Mouse (Mus musculus) urinary bladder, postnatal 10 days (tissue): ENCODE results near the gene Gngt2.
"Not testable (repeated sequence)": the region's sequence is repeated elsewhere in the genome, so short reads cannot be mapped to it uniquely, and the experiment has no call there.

Source experiments
- DNase-seq: peaks from one replicate; pipeline ENCODE4 v3.0.0; 2022; ENCODE audit warnings: low spot score

Gngt2 gene

GRCm38 (mm10) chr11:95840694-95841497 is 3.9 kb downstream of the Gngt2 start:
- DNase-seq: no peak

DNA sequence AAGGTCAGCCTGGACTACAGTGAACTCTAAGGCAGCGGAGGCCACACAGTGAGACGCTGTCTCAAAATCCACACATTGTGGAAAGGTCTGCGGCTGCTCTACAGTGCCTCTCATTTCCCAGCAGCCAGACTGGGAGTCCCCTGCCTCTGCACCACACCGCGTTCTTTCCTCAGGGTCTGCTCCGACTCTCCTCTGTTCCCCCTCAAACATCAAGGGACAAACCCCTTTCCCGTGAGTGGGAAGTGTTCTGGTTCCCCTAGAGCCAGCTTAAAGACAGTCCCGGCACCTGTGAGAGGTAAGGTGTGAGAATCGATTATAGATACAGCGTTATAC is 4.4 kb downstream of the Gngt2 start:
- DNase-seq: no peak

- DNase-seq: no peak
Measured at GRCm38 (mm10) chr11:95842074-95842681, 5.2 kb downstream of the Gngt2 start, which contains the start of gene Abi3. Gene Abi3, minus strand, starts transcription at chr11:95842476.

GRCm38 (mm10) chr11:95842953-95843352 is 5.9 kb downstream of the Gngt2 start:
- no peak for DNase-seq

DNA sequence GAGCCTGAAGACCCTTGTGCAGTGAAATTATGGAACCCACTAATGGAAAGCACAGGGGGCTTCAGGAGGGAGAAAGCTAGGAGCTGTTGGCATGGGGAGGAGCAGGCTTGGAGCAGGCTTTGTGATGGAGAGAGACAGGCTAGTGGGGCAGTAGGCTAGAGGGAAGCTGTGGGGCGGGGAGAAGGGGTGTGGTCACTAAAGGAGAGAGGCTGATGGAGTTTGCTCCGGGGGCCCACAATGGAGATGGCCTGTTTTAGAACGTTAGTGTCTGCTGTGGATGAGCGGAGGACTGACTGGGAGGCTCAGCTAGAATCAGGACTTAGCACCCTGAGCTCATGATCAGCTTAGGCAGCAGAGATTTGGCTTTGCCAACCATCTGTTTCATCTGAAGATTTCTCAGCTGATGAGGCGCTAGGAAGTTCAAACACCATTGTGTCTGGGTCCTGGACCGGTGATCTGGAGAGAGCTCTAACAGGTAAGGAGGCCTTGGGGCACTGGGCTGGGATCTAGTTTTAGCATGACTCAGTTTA is 6.5 kb downstream of the Gngt2 start:
- DNase-seq: no peak

DNA sequence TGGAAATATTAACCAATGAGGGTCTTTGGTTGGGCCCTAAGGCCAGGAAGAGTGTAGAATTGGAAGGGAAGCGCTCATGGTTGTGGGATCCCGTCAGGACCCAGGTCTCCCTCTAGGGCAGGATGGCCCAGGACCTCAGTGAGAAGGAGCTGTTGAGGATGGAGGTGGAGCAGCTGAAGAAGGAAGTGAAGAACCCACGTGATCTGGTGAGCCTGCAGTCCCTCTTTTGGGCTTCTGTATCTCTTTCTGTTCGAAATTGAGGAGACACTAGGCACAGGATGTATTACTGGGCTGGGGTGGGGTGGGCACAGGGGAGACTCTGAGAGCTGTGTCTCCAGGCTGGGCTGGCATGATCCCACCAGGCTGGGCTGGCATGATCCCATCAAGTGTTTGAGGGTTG is 7.9 kb downstream of the Gngt2 start:
- DNase-seq: no peak

GRCm38 (mm10) chr11:95850898-95851297 is 13.9 kb downstream of the Gngt2 start:
- DNase-seq: no peak

DNA sequence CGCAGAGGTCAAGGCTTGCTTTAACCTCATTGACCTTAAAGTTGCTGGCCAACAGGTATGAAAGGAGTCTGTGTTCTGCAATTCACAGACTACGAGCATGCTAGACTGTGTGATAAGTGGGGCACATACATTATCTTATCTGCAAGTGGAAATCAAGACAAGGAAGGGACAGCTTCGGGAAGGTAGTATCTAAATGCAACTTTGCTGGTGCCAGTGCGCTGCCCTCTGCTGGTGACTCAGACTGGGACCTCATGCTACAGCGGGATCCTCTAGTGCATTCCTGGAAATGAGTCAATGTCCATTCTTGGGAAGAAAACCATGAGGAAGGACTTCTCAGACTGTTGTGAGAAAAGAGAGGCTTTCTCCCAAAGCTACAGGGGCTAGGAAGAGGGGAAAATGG is 16.7 kb downstream of the Gngt2 start:
- DNase-seq: no peak

GRCm38 (mm10) chr11:95857306-95857705 is 20.3 kb downstream of the Gngt2 start:
- no peak for DNase-seq

DNA sequence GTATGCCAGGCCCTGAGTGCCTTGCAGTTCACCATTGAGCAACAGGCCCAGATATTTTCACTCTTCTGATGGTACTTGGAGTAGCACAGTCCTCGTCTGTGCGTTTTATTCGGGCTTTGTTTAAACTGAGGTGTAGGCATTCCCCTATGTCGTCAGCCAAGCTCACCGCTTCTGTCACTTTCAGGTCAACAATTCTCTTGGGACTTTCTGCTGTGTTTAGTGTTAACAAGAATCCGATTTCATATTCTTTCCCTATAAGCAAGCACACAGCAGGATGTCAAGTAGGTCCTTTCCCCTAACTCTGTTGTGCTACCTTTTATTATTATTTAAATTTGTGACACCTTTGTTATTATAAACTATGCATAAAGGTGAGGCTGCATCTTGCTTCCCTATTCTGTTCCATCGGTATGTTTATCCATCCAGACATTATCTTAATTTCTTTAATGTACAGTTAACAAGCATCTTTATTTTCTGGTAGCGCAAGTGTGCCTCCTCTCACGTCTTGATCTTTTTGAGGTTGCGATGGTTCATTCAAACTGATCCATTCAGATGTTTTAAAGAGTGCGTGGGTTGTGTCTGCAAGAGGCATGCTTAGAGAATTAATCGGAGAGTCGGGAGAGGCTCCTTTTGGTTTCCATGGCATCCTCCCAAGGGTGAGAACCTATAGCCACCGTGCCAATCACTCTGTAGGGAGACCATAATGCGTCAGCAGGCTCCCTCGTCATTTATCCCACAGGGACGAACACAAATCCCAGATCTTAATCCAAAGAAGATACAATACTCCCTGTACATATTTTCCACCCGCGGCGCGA is 20.9 kb downstream of the Gngt2 start:
- no peak for DNase-seq

DNA sequence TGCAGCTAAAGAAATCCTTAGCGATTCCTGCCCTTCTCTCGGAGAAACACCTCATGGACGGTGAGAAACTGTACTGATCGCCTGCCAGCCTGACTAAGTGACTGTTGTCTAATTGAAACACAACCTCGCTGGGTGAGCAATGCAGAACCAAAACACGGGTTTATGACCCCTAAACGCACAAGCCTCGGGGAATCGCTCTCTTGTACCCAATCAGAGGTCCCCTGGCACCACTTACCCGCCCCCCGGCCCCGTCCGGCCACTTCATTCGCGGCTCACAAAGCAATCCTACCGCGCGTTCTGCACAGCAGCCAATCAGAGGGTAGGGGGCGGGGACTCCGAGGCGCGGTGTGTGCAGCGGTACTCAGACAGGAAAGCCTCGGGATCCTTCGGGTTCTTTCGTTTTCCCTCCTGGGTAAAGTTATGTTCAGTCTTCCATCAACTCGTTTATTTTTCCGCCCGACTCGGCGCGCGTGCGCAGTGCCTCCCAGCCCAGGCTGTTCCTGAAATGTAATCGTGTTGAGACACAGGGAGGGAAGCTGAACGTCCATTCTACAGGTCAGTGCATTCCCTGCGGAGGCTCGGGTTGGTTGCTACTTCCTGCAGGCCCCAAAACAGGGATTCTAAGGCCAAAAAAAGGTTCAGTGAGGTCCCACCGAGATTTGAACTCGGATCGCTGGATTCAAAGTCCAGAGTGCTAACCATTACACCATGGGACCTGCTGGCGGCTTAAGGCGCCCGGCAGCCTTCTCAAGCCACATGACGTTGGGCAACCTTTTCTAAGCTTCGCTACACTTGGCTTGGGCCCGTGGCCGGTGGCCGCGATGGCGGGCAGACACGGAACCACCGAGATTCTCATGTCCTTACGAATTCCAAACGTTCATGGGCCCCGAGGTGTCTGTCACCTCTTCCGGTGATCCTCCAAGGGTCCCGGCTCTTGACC is 21.8 kb downstream of the Gngt2 start:
- peak; percentile 89 for DNase-seq

- no peak for DNase-seq
Measured at GRCm38 (mm10) chr11:95859468-95859855, 22.4 kb downstream of the Gngt2 start.

- DNase-seq: no peak
Measured at GRCm38 (mm10) chr11:95860071-95860490, 23.1 kb downstream of the Gngt2 start.

DNA sequence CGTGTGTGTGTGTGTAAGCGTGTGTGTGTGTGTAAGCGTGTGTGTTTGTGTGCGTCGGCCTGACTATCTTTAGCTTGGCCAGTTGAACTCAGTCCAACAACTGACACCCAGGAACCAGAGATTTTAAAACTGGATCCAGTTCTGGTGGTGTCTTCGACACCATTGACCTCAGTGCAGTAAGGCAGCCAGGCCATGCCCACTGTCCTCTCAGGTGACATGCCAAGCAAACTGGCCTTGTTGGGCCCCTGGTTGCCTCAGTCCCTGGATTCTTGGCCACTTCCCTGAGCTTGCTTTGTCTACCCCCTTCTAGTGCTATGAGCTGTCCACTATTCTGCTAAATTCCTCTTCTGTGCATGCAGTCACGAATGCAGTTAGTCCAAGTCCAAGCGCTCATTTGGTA is 24.4 kb downstream of the Gngt2 start:
- no peak for DNase-seq

DNA sequence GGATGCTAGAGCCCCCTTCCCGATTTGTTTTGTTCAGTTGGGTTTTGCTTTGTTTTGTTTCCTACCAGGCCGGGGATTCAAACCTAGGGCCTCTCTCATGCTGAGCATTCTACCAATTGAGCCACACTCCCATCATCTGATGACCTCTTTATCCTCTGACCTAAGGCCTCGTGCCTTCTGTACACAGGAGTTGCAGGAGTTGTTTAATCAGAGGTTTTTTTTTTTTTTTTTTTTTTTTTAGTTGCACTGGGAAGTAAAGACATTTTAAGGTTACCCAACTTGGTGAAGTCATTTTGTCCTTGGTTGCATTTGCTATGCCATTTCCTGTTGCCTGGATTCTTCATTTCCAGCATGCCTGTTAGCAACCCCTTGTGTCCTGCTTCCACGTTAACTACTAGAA is 32.4 kb downstream of the Gngt2 start:
- DNase-seq: no peak

- no peak for DNase-seq
Measured at GRCm38 (mm10) chr11:95869918-95870470, 33.0 kb downstream of the Gngt2 start.

GRCm38 (mm10) chr11:95875804-95876203 is 38.8 kb downstream of the Gngt2 start:
- no peak for DNase-seq

DNA sequence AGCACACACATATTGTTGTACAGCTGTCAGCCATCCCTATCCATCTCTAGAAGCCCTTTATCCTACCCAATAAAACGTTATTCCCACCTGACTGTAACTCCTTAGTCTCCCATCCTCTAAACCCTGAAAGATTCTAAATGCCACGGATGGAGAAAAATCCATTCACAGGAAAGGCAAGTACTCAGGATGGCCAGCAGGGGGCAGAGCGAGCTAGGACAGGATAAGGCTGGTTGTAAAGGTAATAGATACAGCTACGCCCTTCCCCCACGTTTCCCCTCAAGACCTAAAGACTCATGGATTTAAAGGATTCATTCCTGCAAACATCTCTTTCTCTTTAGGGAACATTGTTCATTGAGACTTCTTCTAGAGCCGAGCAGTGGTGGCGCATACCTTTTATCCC is 39.3 kb downstream of the Gngt2 start:
- no peak for DNase-seq

DNA sequence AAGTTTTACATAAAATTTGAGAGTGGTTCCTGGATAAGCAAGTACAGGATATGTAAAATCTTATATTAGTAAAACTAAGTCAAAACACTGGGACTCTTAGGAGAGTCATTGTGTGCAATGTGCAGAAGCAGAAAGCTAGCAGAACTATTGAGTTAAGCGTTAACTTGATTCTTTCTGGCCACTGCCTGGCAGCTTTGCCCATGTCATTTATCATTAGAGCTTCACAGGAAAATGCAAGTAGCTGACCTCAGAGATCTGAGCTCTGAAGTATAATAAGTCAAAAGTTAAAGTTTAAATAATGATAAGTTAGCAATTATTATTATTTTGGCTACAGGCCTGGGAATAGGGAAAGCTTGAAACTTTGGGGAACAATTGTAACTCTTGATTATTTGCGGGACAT is 42.8 kb downstream of the Gngt2 start:
- not testable (repeated sequence) for DNase-seq

GRCm38 (mm10) chr11:95890462-95891051 is 53.5 kb downstream of the Gngt2 start:
- DNase-seq: no peak
